Mouse (Mus musculus) spleen, adult 12 weeks (tissue): Measurements from ENCODE around the gene Esp24.
"Not testable (repeated sequence)": the region's sequence is repeated elsewhere in the genome, so short reads cannot be mapped to it uniquely, and the experiment has no call there.

Experiments
- DNase-seq: peaks from one replicate; pipeline ENCODE4 v3.0.0; 2022; ENCODE audit warnings: low spot score

Esp24 gene

GRCm38 (mm10) chr17:39036395-39036794 lies at the start of gene Esp24:
Gene Esp24 (plus strand): TSS chr17:39036695.
- DNase-seq: not testable (repeated sequence)

- DNase-seq: no peak
These were observed 26.6 kb upstream of the Esp24 start for GRCm38 (mm10) chr17:39009846-39010245.

GRCm38 (mm10) chr17:39010675-39011638 lies 25.5 kb upstream of the Esp24 start:
- no peak for DNase-seq

GRCm38 (mm10) chr17:39017184-39017583 lies 19.3 kb upstream of the Esp24 start:
- DNase-seq: no peak

GRCm38 (mm10) chr17:39043241-39043640 lies 6.7 kb downstream of the Esp24 start, which contains the start of gene Gm21903:
Gene Gm21903 (minus strand): TSS chr17:39043341.
- no peak for DNase-seq

GRCm38 (mm10) chr17:39063641-39064040 lies 27.1 kb downstream of the Esp24 start:
- DNase-seq: no peak

GRCm38 (mm10) chr17:39076937-39077336 lies 40.4 kb downstream of the Esp24 start, which contains the start of gene Esp23:
Gene Esp23 (minus strand): TSS chr17:39077037.
- no peak for DNase-seq
